Mouse (Mus musculus) myocyte (in vitro differentiated cells): ENCODE results near the gene Gas7.

Source experiments
- CEBPB ChIP-seq: IDR thresholded peaks from 2 replicates; pipeline ENCODE4 v1.6.1; 2011; ENCODE audit warnings: mild to moderate bottlenecking, moderate library complexity; ENCODE audit not compliant: poor library complexity, insufficient read depth, severe bottlenecking
- MAX ChIP-seq: IDR thresholded peaks from one replicate; pipeline ENCODE4 v1.6.1; 2011; ENCODE audit warnings: low read depth, mild to moderate bottlenecking, control low read depth
- MYOG ChIP-seq, 3 experiments: IDR thresholded peaks; one replicate each; pipeline ENCODE4 v1.6.1; 2011; ENCODE audit warnings: control low read depth in 2 of 3, low read depth in 2 of 3, mild to moderate bottlenecking in 2 of 3; ENCODE audit not compliant: insufficient read length in 2 of 3, control insufficient read depth in 1 of 3, insufficient read depth in 1 of 3
- POLR2A ChIP-seq: IDR thresholded peaks from one replicate; pipeline ENCODE4 v1.6.1; 2011; ENCODE audit warnings: low read depth, mild to moderate bottlenecking, control low read depth, moderate library complexity; ENCODE audit not compliant: insufficient read length
- SRF ChIP-seq: IDR thresholded peaks from one replicate; pipeline ENCODE4 v1.6.1; 2011; ENCODE audit warnings: low read depth; ENCODE audit not compliant: control insufficient read depth, insufficient read length
- TCF12 ChIP-seq: IDR thresholded peaks from one replicate; pipeline ENCODE4 v1.6.1; 2011; ENCODE audit warnings: mild to moderate bottlenecking, control low read depth; ENCODE audit not compliant: poor library complexity, insufficient read depth, severe bottlenecking
- USF1 ChIP-seq: IDR thresholded peaks from one replicate; pipeline ENCODE4 v1.6.1; 2011; ENCODE audit warnings: low read depth, mild to moderate bottlenecking, control low read depth, moderate library complexity

DNA sequence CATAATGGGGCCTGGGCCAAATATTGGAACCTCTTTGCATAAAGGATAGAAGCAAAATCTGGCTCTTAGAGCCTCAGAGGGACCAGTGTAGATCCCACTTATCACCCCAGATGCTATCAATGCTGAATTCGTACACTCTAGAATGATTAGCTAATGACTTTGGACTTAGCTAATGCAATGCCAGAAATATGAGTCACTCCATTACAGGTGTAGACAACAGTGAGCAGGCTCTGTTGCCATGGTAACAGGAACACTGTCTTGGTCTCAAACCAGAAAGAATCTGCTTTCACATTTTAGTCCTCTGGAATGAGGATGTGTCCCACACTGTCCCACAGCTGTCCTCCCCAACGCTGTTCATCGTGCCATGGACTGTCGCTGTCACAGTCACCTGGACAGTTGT, 94.1 kb downstream of the Gas7 start:
- TF ChIP-seq POLR2A (no peak), SRF (no peak), CEBPB (no peak), MAX (no peak), USF1 (no peak), TCF12 (no peak), MYOG (IDR thresholded peaks at IDR 0.05; ENCODE audit: control insufficient read depth in 1 of 3, insufficient read depth in 1 of 3, insufficient read length in 2 of 3, low read depth in 2 of 3) (no peak)
